Mouse (Mus musculus) liver, adult 10 weeks (tissue): Measurements from ENCODE around the gene Tpgs1. TPM values are rescaled to one million over a fixed set of nuclear protein-coding genes. Genes with fewer than 3 reads are reported as not detected.

Experiments
- polyA plus RNA-seq: library from polyadenylated mRNA; stranded (reverse); fragments of 350-450 nt; fragmentation: Illumina TruSeq; extraction: RNeasy Lipid Tissue Mini Kit (QIAGEN cat#74804); gene quantifications from one replicate; pipeline ENCODE4 v1.2.3, GENCODE M21; 2014; ENCODE audit warnings: low read depth, low replicate concordance

Gene Tpgs1
- polyA plus RNA-seq, result not detected

GRCm38 (mm10) chr10:79668771-79669575 is at the start of gene Tpgs1:
TSS of gene Tpgs1 (plus strand) at chr10:79669369.

DNA sequence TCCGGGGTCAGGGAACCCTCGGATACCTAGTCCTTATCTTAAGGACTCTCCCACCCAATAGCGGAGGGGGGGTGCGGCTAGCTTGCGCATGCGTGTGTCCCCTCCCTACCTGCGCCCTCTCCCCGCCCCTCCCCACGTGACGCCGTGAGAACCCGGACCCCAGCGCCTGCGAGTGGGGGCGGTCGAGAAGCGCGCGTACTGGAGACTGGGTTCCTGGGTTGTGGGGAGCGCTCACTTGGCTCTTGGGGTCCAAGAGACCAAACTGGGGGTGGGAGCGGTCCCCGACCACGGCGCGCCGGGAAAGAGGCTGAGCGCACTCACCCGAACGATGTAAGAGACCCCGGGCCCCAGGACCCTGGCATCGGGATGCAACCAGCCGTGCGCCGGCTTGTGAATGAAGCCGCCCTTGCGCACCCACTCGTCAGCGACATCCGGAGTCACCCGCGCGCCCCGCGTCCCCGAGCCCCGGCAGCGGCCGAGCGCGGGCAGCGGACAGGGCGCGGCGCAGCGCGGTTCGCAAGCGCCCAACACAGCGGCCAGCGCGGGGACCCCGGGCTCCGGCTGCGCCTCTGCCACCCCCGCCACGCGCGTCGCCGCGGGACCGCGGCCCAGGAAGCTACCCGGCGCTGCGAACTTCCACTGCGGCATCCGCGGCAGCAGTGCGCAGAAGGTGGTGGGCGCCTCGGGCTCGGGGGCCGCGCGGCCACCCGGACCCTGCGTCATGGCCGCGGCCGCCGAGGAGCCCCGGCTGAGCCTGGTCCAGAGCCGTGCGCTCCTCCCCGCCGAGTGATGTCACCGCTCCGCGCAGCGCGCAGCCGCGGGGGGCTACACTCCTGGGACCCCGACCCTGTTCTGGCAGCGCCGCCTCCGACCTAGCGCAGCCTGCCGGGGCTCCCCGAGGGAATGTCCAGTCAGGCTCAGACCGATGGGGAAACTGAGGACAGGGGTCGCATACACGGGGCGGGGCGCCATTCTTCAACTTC is 31.8 kb upstream of the Tpgs1 start, which contains the start of gene Shc2:
TSS of gene Shc2 (minus strand) at position 791 of the 983 bp plus-strand sequence.

DNA sequence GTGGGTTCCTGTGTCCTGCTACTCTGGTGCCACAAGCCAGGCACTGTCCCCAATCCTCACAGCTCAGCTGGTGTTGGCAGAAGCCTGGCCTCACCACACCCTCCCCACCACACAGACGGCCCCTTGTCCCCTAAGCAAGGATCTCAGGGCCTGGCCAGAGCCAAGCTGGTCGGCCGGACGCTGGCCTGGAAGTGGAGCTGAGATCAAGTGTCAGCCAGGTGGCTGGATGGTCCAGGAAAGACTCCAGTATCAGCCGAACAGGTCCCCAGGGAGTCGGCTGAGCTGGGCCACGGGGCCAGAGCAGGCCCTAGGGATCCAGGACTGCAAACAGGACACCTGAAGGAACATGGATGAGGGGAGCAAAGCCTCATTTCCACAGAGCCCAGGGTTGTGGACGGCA is 23.5 kb upstream of the Tpgs1 start, which contains the start of gene Odf3l2:
TSS of gene Odf3l2 (minus strand) at position 28 of the 400 bp plus-strand sequence.

DNA sequence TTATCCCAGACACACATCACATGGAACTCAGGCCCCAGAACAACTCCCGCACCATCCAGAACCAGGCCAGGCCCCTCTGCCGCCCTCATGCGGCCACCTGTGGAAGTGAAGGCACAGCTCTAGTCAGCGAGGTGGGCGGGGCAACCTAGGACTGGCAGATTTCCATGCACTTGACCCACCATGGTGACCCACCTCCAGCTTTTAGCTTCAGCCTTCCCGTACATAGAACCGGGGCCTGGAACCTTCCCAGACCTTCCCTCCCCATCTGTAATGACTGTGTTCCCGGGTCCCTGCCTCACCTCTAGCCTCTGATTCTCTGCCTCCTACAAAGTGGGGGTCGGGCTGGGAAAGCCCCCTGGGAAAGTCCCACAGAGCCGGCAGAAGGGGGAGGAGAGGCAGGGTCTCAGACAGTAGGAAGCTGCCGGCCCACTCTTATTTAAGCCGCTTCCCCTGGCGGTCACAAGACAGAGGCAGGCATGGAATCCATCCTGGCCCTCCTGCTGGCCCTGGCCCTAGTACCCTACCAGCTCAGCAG is 5.0 kb upstream of the Tpgs1 start, which contains the start of gene Madcam1:
TSS of gene Madcam1 (plus strand) at position 429 of the 535 bp plus-strand sequence.

GRCm38 (mm10) chr10:79681591-79682245 is 12.5 kb downstream of the Tpgs1 start, which contains the start of gene Cdc34:
TSS of gene Cdc34 (plus strand) at chr10:79682195.

DNA sequence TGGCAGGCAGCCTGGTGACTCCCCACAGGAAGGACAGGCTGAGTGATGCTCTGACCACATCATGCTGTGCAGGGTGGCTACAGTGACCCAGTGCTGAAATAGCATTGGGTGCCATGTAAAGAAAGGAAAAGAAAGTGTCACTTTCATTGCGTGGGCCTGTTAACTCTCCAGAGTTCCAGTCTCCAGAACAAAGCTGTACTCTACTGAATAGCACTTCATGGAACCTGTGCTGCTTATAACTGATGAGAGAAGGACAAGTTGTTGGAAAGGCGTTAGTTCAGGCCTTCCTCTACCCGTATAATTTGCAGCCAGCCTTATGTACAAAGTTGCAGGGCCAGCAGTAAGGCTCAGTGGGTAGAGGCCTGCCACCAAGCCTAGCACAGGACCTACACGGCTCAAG is 19.6 kb downstream of the Tpgs1 start, which contains the start of gene Gzmm:
TSS of gene Gzmm (plus strand) at position 301 of the 400 bp plus-strand sequence.

DNA sequence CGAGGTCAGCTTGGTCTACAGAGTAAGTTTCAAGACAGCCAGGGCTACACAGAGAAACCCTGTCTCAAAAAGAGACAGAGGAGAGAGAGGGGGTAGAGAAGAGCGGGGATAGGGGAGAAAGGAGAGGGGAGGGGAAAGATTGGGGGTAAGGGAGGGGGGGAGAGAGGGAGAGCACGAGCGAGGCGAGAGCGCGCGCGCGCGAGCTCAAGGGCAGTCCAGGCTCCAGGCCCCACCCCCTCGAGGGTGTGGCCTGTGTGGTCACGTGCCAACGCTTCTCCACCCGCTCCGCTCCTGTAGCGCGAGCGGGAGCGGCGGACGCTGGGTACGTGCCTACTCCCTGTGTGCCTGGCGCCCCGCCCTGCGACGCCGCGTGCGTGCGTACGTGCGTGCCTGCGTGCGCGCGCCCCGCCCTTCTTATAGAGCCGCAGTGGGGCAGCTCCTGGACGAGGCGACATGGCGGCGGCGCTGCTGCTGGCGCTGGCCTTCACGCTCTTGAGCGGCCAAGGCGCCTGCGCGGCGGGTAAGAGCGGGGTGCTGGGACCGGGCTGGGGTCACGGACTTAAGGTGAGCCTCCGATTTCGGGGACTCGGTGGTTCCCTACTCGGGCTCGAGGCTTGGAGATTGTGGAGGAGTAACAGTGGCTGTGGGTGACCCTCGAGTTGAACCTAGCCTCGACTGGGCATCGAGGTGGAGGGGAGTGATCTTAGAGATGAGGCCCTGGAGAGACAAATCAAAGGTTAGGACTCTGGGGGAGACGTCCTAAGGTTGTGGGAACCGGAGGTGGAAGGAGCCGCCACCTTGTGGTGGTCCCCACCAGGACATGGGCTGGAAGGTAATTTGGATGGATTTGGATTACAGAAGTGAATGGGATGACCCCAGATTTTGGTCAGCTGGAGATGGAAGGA is 35.1 kb downstream of the Tpgs1 start, which contains the start of gene Bsg:
TSS of gene Bsg (plus strand) at position 427 of the 905 bp plus-strand sequence.

GRCm38 (mm10) chr10:79716254-79716987 is 47.3 kb downstream of the Tpgs1 start, which contains the start of gene Hcn2:
TSS of gene Hcn2 (plus strand) at chr10:79716634.

Other genes with a start within 250 kb of the Tpgs1 start
- gene Vmn2r83, start 200.6 kb upstream of the Tpgs1 start, polyA plus RNA-seq, result not detected
- 1.9 TPM for gene Plpp2, start 135.6 kb upstream of the Tpgs1 start, polyA plus RNA-seq
- 0.24 TPM for gene Mier2, start 114.2 kb upstream of the Tpgs1 start, polyA plus RNA-seq
- gene Theg, start 82.0 kb upstream of the Tpgs1 start, polyA plus RNA-seq, result not detected
- not detected for gene C2cd4c, start 55.3 kb upstream of the Tpgs1 start, polyA plus RNA-seq
- gene Shc2, start 31.5 kb upstream of the Tpgs1 start, polyA plus RNA-seq, result not detected
- gene Odf3l2, start 23.6 kb upstream of the Tpgs1 start, polyA plus RNA-seq, result not detected
- not detected for gene Madcam1, start 4.8 kb upstream of the Tpgs1 start, polyA plus RNA-seq
- gene Cdc34, start 12.8 kb downstream of the Tpgs1 start, polyA plus RNA-seq, result 7.5 TPM
- gene Gzmm, start 19.7 kb downstream of the Tpgs1 start, polyA plus RNA-seq, result not detected
- gene Bsg, start 35.1 kb downstream of the Tpgs1 start, polyA plus RNA-seq, result 261 TPM
- not detected for gene Hcn2, start 47.3 kb downstream of the Tpgs1 start, polyA plus RNA-seq
- gene Polrmt, start 77.2 kb downstream of the Tpgs1 start, polyA plus RNA-seq, result 4.2 TPM
- not detected for gene Fgf22, start 85.7 kb downstream of the Tpgs1 start, polyA plus RNA-seq
- 0.93 TPM for gene Rnf126, start 97.6 kb downstream of the Tpgs1 start, polyA plus RNA-seq
- not detected for gene Fstl3, start 107.9 kb downstream of the Tpgs1 start, polyA plus RNA-seq
- gene Prss57, start 121.6 kb downstream of the Tpgs1 start, polyA plus RNA-seq, result not detected
- gene Palm, start 124.2 kb downstream of the Tpgs1 start, polyA plus RNA-seq, result not detected
- gene Misp, start 151.6 kb downstream of the Tpgs1 start, polyA plus RNA-seq, result not detected
- gene Ptbp1, start 185.1 kb downstream of the Tpgs1 start, polyA plus RNA-seq, result 29.0 TPM
- not detected for gene Prtn3, start 205.1 kb downstream of the Tpgs1 start, polyA plus RNA-seq
- not detected for gene Plppr3, start 205.3 kb downstream of the Tpgs1 start, polyA plus RNA-seq
- not detected for gene Elane, start 216.9 kb downstream of the Tpgs1 start, polyA plus RNA-seq
- not detected for gene Cfd, start 221.5 kb downstream of the Tpgs1 start, polyA plus RNA-seq
- gene Med16, start 239.6 kb downstream of the Tpgs1 start, polyA plus RNA-seq, result not detected
- not detected for gene Gm26602, start 241.5 kb downstream of the Tpgs1 start, polyA plus RNA-seq
- gene Kiss1r, start 247.6 kb downstream of the Tpgs1 start, polyA plus RNA-seq, result not detected